Mouse (Mus musculus): ENCODE measurements at regions not wholly inside any gene's neighbourhood (a gene's known extent, or its start where the extent isn't known, plus 50 kb on each side); places are given as distances from the start of the nearest gene placed in this dataset.

DNA sequence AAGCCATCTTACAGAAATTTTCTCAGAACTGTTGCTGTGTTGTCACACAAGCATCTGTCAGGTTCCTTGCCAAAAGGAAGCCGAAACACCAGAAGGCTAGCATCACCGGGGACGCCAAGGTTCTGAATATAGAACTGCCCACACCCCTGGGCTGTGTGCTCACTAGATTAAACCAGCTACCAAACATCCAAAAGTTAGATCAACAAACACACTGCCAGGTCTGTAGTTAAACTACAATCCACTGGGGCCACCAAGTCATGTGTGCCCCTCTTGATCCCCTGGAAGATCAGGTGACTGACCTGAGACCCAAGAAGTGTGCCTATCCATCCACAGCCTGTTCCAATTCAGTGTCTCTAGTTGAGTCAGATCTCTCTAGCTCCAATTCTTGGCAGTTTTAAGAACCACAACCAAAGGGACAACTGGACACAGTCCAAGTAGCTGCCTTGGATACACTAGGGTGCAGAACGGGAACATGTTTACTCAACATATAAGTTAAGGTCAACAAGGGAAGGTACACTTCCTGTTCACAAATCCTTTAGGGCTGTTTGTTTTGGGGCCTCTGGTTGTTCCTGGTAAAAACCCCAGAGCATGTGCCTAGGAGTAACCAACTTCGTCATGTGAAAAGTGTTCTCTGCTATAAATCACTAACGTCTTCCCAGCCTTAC lies 232.0 kb upstream of the Ppargc1a start:
- peak in 1 of 2 experiments; percentile 76 for DNase-seq (ENCODE audit: low spot score in 2 of 2)
- intact Hi-C loops (cut with DNase I) = no loop called here

DNA sequence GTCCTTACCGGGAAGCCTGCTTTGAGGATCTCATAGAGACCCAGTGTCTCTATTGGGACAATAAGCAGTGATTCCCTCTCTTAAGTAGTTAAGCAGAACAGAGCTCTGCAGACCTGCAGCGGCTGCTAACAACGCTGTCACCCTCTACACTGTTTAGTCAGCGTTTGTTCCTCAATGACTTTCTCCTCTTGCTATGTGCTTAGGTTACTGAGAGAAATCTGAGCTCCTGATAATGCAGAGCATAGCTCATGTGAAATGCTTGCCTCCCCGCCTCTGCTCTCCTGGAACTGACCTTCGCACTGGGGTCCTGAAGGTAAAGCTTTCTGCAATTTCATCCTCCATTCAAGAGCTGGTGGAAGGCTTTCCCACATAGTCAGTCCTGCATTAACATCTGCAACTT lies 226.6 kb upstream of the Ppargc1a start:
- no peak for DNase-seq (ENCODE audit: low spot score in 2 of 2)
- intact Hi-C loops (cut with DNase I) = no loop called here

DNA sequence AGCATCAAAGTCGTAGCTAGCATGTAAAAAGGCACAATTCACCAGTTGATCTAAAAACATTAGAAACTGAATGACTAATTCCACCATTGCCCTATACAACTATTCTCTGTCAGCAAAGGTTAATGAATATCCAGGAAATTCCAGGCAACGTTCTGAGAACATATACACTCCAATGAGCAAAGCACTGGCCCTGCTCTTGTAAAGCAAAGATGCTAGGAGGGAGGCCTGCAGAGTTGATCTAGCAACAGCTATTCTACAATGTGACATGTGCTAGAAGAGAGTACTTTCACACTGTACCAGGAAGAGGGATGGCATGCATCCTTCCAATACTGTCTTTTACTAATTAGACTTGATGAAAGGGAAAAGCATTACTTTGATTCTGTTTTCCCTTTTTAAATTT lies 225.4 kb upstream of the Ppargc1a start:
- no peak for DNase-seq (ENCODE audit: low spot score in 2 of 2)
- intact Hi-C loops (cut with DNase I) = no loop called here

DNA sequence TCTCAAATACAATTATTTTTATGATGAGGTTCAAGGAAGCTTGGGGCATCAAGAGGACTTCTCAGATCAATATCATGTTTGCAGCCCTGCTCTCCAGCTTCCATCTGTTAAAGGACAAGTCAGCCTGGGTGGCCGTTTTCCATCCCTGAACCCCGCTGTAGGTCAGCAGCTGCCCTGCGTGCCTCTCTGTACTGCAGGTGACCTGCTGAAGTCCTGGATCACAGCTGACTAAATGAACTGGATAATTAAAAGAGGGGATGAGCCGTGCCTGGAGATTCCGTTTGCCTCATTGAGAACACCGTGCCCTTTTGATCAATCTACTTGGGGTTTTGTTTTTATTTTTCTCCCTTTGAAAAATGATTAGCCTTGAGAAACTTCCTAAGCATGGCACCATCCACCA lies 221.2 kb upstream of the Ppargc1a start:
- intact Hi-C loops (cut with DNase I) = loop anchor here (10.0 kb wide), 1 partner anchor 256 kb away; no protein-coding TSS in a partner anchor
- no peak for DNase-seq (ENCODE audit: low spot score in 2 of 2)

DNA sequence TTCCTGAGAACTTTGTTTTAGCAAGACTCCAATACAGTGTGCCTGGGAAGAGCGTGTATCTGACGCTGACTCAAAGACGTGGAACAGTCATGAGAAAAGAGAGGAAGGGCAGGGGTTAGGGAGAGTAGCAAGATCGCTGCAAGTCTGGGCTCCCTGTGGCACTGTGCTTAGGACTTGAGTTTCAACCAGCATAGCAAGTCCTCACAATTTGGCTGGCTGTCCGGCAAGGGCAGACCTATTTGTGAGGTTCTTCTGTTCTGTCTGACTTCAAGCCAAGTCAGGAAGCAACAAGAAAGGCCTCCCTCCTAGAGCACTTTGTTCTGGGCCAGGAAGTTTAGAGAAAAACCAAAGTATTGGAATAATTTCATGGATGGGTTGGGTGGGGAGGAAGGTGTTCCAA lies 216.0 kb upstream of the Ppargc1a start:
- intact Hi-C loops (cut with DNase I) = loop anchor here (10.0 kb wide), 1 partner anchor 261 kb away; no protein-coding TSS in a partner anchor
- peak in 1 of 2 experiments; percentile 46 for DNase-seq (ENCODE audit: low spot score in 2 of 2)

DNA sequence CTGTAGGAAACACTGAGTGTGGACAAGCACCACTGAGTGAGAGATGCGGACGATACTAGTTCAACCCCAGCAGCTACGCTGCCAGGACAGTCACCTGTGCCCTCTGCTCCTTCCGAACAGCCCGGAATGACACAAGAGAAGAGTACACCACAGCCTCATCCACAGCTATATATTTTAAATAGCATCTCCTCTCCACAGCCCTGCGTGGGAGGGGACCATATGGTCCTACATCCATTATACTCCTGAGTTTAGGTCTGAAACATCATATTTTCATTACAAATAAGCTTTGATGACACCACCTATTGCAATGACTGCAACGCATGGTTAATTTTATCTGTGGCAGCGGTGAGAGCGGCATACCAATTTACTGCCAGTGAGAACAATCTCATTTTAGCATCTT lies 215.6 kb upstream of the Ppargc1a start:
- intact Hi-C loops (cut with DNase I) = loop anchor here (10.0 kb wide), 1 partner anchor 262 kb away; no protein-coding TSS in a partner anchor
- peak in 1 of 2 experiments; percentile 78 for DNase-seq (ENCODE audit: low spot score in 2 of 2)

DNA sequence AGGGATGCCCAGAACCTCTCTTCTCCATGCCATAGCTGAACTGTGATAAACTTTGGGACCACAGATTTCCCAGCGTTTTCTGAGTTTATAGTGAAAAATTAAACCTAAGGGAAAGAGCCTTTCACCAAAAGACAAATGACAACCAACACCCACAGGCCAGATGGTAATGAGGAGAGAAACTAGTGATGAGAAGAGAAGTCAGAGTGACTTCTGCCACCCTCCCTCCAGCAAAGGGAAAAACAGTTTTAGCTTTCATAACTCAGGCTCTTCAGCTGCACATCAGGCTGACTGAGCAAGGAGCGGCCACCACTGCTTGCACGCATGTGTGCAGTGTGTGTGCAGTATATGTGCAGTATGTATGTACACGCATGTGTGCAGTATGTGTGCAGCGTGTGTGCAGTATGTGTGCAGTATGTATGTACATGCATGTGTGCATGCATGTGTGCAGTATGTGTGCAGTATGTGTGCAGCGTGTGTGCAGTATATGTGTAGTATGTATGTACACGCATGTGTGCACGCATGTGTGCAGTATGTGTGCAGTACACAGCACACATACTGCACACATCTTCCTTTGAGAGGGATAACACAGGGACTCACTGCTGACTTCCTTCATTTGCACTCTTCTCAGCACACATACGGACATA lies 208.1 kb upstream of the Ppargc1a start:
- peak in 1 of 2 experiments; percentile 59 for DNase-seq (ENCODE audit: low spot score in 2 of 2)
- intact Hi-C loops (cut with DNase I) = no loop called here

DNA sequence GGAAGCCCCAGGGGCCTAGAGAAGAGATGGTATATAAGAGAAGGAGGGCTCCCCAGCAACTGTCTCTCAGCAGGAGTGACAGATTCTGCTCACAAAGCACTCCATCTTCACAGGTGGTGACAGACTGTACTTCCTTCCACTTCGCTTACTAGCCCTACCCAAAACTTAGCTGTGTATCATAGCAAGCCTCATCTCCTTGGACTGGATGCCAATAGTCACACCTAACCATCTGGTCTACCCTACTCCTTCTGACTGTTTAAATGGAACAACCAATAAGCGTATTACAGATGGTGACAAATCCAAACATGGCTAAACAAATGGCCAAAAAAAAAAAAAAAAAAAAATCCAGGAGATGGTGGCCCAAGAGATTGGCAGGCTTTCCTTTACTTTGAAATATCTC lies 204.1 kb upstream of the Ppargc1a start:
- peak in 1 of 2 experiments; percentile 49 for DNase-seq (ENCODE audit: low spot score in 2 of 2)
- intact Hi-C loops (cut with DNase I) = no loop called here

DNA sequence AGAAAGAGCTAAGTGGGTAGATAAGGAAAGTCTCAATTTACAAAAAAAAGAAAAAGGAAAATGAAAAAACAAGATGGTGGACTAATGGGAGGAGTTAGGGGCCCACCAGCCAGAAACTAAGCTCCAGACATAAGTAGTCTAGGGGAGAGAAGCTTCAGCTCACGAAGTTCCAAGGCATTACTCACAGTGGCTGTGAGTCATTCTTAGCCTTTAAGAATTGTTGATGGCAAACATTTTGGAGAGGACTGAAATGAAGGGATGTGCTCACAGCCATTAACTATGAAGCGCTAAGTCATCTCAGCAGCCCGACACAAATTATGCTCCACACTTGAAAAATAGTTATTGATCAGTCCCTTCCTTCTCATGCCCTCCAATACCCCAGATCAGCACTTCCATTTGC lies 198.6 kb upstream of the Ppargc1a start:
- intact Hi-C loops (cut with DNase I) = no loop called here
- DNase-seq (ENCODE audit: low spot score in 2 of 2) = peak in 1 of 2 experiments; percentile 64

DNA sequence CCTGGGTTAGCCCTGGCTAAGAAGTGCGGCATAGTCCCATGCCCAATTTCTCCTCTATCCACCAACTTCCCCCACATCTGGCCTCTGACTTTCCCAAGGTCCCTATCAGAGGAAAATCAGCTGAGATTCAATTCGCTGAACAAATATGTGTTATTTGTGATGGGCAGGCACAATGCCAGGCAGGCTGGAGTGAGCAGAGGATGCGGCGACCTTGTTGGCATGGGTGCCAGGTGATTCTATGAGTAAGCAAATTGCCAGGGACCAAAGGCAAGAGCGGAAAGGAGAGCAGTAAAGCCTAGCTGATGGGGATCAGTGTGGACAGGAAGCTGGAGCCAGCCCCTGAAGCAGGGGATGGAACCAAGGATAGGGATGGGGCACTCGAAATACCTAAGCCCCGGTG lies 196.9 kb upstream of the Ppargc1a start:
- intact Hi-C loops (cut with DNase I) = no loop called here
- DNase-seq (ENCODE audit: low spot score in 2 of 2) = no peak

DNA sequence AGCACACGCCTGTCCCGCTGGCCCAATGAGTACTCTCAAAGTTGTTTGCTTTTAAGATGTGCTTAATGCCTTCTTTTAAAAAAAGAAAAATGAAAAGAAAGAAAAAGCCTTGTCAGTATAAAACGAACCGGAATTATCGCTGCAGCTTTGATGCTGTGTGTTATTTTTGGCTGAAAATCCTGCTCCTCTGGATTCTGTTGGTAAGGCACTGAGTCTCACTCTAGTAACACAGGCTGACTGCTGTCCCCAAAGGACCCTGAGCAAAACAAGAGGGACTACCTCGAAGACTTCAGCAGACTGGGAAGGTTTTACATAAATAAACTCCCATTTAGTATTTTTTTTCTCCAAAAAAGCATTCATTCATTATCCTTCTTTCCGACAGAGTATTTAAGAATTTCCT lies 196.1 kb upstream of the Ppargc1a start:
- peak in 1 of 2 experiments; percentile 55 for DNase-seq (ENCODE audit: low spot score in 2 of 2)
- intact Hi-C loops (cut with DNase I) = no loop called here

DNA sequence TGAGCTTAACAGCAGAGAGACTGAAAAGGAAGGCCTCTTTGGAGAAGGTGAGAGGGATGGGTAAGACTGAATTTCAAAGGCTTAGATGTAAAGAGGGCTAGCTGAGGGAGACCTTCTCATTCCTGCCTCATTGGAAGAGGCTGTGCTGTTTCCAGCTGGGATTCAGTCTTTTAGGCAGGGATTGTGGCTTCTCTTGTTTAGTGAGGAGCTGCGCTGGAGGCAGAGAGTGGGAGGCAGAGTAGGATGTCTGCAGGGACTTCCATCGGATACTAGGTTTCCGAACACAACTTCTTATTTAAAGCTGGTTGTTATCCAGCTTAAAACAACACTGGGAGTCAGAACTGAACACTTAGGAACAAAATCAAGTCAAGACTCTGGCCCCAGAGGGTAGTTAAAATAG lies 194.8 kb upstream of the Ppargc1a start:
- intact Hi-C loops (cut with DNase I) = no loop called here

DNA sequence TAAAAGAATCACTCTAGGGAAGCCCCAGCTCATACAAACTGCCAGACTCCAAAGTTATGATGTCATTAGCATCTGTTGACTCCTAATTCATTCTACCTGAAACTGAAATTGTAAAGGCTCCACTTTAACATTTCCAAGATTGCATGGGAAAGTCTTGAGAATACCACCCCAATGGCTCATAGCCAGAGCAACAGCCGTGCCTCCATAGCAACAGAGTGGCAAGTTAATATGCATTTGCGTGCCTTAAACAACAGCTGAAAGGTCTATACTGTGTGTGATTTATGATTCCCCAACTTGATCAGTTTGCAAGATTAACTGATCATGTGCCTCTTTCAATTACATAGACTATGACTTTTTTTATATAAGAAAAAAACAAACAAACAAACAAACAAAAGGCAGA lies 190.8 kb upstream of the Ppargc1a start:
- no peak for DNase-seq (ENCODE audit: low spot score in 2 of 2)
- intact Hi-C loops (cut with DNase I) = no loop called here

More for the DNA sequence above, 194.8 kb upstream of the Ppargc1a start:
- DNase-seq (ENCODE audit: low spot score in 2 of 2) = no peak

DNA sequence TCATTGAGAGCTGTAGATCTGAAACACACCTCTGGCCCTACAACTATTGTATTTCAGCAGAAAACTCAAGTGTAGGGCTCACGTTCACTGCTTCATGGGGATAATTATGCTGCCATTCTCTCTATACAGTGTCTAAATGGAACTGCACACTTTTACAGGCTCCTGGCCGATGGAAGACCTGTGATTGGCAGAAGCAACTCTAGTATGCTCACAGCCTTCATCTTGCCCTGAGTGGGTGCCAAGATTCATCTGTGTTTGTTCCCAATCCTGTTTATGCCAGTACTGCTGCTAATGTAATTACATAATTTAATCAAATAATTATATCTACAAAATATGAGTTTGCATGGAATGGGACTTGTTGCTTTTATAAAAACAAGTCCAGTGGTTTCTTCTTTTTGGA lies 190.3 kb upstream of the Ppargc1a start:
- intact Hi-C loops (cut with DNase I) = no loop called here

DNA sequence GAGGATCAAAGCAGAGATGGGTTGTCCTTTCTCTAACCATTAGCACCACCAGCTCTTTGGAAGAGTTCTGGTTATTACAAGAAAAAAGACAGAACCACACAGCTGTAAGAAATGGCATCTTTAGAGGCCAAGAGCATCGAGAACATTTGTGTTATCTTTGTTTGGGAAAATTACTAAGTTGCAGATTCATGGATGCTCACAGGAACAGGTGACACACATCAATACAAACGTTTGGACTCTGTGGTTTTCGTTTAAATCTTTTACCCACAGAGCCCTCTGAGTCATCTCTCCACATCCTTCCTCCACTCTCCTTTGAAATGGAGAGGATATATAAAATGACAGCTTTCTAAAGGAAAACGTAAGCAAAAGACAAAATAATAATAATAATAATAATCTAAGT lies 184.5 kb upstream of the Ppargc1a start:
- intact Hi-C loops (cut with DNase I) = no loop called here

More for the DNA sequence above, 190.3 kb upstream of the Ppargc1a start:
- DNase-seq (ENCODE audit: low spot score in 2 of 2) = no peak

DNA sequence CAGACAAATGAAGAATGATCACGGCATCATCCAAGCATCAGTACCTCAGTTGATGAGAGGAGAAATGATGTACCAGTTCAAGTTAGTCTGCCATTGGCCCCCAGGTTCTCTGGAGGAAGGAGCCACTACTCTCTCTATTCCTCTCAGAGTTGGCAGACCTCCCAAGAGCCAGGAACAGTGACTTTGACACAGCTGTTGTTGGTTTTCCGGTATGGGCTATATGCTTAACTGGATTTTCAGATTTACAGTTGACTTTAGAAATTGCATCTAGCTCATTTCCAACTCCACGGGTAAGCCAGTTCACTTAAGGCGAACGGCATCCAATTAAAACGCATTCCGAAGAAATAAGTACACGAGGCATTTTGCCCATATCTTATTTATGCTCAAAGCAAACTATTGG lies 182.9 kb upstream of the Ppargc1a start:
- intact Hi-C loops (cut with DNase I) = no loop called here

More for the DNA sequence above, 184.5 kb upstream of the Ppargc1a start:
- no peak for DNase-seq (ENCODE audit: low spot score in 2 of 2)

DNA sequence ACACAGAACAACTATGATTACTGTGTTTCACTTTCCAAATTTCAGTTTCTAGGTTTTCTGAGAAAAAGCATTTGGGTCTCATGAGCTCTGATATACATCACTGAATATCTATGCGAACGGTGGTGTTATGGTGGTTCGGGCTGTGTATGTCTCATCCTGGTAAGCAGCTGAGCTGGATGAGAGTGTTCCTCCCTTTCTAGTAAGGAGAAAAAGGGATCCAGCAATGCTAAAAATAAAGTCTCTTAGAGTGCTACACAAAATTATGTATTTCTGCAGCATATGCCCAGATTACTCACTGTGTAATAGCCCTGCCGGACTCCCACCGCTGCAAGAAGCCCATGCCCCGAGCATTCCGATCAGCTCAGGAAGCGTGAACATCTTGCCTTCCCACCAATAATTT lies 173.4 kb upstream of the Ppargc1a start:
- intact Hi-C loops (cut with DNase I) = no loop called here
- peak in 1 of 2 experiments; percentile 60 for DNase-seq (ENCODE audit: low spot score in 2 of 2)

More for the DNA sequence above, 182.9 kb upstream of the Ppargc1a start:
- no peak for DNase-seq (ENCODE audit: low spot score in 2 of 2)

DNA sequence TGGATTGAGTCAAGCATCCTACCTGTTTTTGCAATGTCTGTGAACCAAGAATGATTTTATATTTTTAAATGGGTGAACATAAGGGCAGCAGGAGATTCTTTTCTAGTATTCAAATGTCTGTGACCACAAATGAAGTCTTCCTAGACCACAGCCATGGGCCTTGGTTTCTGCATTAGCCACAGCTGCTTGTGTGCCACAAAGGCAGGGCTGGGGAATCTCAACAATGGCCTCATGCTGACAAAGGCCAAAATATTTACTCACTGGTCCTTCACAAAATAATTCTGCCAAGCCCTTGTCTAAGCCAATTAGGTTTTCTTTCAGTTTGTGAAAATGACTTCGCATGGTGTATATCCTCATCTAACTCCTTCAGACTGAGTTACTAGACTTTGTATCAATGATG lies 162.7 kb upstream of the Ppargc1a start:
- intact Hi-C loops (cut with DNase I) = no loop called here
- no peak for DNase-seq (ENCODE audit: low spot score in 2 of 2)

DNA sequence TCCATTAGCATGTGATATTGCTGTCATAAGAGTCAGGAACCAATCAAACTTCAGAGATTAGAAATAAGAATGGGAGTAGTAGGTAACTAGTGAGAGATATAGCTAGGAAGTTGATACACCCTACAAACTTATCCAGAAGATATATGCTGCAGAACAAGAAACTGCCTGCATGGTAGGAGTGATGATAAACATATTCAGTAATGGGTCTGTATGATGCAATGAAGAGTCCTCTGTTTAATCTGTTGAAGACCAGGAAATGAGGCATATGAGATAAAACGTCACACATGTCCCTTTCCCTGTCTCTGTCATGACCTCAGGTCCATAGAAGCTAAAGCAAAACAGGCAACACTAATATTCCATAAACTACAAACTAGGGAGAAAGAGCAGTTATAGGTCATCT lies 162.2 kb upstream of the Ppargc1a start:
- intact Hi-C loops (cut with DNase I) = no loop called here

DNA sequence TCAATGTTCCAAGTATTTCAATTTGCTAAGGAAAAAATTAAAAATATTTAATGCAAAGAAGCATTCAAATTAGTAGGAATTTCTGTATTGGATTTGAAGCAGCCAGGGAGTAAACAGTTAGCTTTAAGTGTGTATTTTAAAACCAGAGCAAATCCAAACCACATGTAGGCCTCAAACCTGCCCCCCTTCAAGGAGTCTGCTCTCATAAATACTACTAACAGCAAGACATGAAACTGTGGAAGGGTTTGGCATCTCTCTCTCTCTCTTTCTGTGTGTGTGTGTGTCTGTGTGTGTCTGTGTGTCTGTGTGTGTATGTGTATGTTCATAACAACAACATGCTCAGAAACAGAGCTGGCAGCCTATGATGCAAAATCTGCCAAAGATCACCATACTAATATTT lies 159.2 kb upstream of the Ppargc1a start:
- intact Hi-C loops (cut with DNase I) = no loop called here
- no peak for DNase-seq (ENCODE audit: low spot score in 2 of 2)

More for the DNA sequence above, 162.2 kb upstream of the Ppargc1a start:
- DNase-seq (ENCODE audit: low spot score in 2 of 2) = no peak

DNA sequence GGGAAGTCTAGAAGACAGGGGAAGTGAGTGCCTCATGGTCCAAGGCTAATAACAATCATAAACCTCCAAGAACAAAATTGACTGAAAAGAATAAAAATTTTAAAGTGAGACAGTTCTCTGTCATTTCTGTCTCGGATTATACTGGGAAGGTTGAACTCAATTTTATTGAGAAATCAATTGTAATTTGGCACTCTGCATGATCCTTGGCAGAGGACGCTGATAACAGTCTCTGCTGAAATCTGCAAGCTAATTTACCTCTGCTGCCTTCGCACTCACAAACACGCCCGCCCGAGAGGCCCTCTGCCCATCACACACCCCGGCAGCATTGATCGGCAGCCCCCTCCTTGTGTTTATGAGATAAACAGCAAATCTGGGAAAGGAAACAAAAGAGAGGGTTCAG lies 151.4 kb upstream of the Ppargc1a start:
- intact Hi-C loops (cut with DNase I) = no loop called here
- no peak for DNase-seq (ENCODE audit: low spot score in 2 of 2)
